Mouse (Mus musculus): ENCODE data around the gene Trim47. TPM values are rescaled to one million over a fixed set of nuclear protein-coding genes. Genes with fewer than 3 reads are reported as not detected.

The Trim47 gene
- total RNA-seq (2021): 19.9 and 23.6 TPM in 2 replicates
- long read RNA-seq, experiment 1, transcript Trim47-201 (6 exons, 2,204 nt): minor isoform, 7 of 42 reads
- long read RNA-seq, experiment 1, transcript Trim47-202 (6 exons, 2,192 nt): major isoform, 28 of 42 reads
- long read RNA-seq, experiment 1, partial matches to known transcripts: 0 of 42 reads
- long read RNA-seq, experiment 1, other reads (novel, unspliced or antisense): 6 of 42 reads
- long read RNA-seq, experiment 2, transcript Trim47-201 (6 exons, 2,204 nt): minor isoform, 11 of 41 reads
- long read RNA-seq, experiment 2, transcript Trim47-202 (6 exons, 2,192 nt): major isoform, 24 of 41 reads
- long read RNA-seq, experiment 2, partial matches to known transcripts: 0 of 41 reads
- long read RNA-seq, experiment 2, other reads (novel, unspliced or antisense): 5 of 41 reads

GRCm38 (mm10) chr11:116127156-116127980 is at the start of gene Trim47:
Trim47 (minus strand) TSS chr11:116127210.
- peak; percentile 95 for DNase-seq

GRCm38 (mm10) chr11:116176010-116176409 is 49.0 kb upstream of the Trim47 start:
- peak; percentile 55 for DNase-seq

GRCm38 (mm10) chr11:116174775-116175448 is 47.9 kb upstream of the Trim47 start:
- DNase-seq: peak; percentile 82

GRCm38 (mm10) chr11:116171959-116172358 is 44.9 kb upstream of the Trim47 start:
- DNase-seq: no peak

GRCm38 (mm10) chr11:116170003-116170800 is 43.2 kb upstream of the Trim47 start:
- DNase-seq: no peak

- no peak for DNase-seq
Observed at GRCm38 (mm10) chr11:116169214-116169613, 42.2 kb upstream of the Trim47 start.

GRCm38 (mm10) chr11:116167884-116168439 is 41.0 kb upstream of the Trim47 start, which contains the start of gene Fbf1:
Fbf1 (minus strand) TSS chr11:116168166.
- peak; percentile 97 for DNase-seq

GRCm38 (mm10) chr11:116167232-116167631 is 40.2 kb upstream of the Trim47 start:
- no peak for DNase-seq

- no peak for DNase-seq
Observed at GRCm38 (mm10) chr11:116163002-116163401, 36.0 kb upstream of the Trim47 start.

GRCm38 (mm10) chr11:116162146-116162545 is 35.1 kb upstream of the Trim47 start:
- no peak for DNase-seq

- DNase-seq: no peak
Observed at GRCm38 (mm10) chr11:116161312-116161711, 34.3 kb upstream of the Trim47 start.

GRCm38 (mm10) chr11:116150960-116151359 is 23.9 kb upstream of the Trim47 start:
- no peak for DNase-seq

- DNase-seq: no peak
Observed at GRCm38 (mm10) chr11:116149341-116149740, 22.3 kb upstream of the Trim47 start.

- DNase-seq: no peak
Observed at GRCm38 (mm10) chr11:116148761-116149221, 21.8 kb upstream of the Trim47 start.

- peak; percentile 45 for DNase-seq
Observed at GRCm38 (mm10) chr11:116146294-116146985, 19.4 kb upstream of the Trim47 start.

- no peak for DNase-seq
Observed at GRCm38 (mm10) chr11:116145481-116146293, 18.7 kb upstream of the Trim47 start.

GRCm38 (mm10) chr11:116143468-116143867 is 16.5 kb upstream of the Trim47 start:
- no peak for DNase-seq

GRCm38 (mm10) chr11:116142211-116142991 is 15.4 kb upstream of the Trim47 start:
- DNase-seq: peak; percentile 66
